Comparison of ENCODE assay signal across 9 mouse cellular contexts in genomic region chr13:111235719-111236166, GRCm38 (mm10). TPM values are rescaled to one million over a fixed set of nuclear protein-coding genes. Genes with fewer than 3 reads are reported as not detected.
DNase-seq lines count a peak whose midpoint lies in the region; ATAC-seq and TF ChIP-seq lines count a peak whose summit lies in the region.
"Had no signal": no experiment of that assay in that cellular context is flagged by ENCODE, and none has a peak within 500 bp of the region (broad histone marks: within the 10 kb centered on the region; RNA-seq: fewer than 3 reads in every experiment).

No protein-coding gene starts in this region.

- no peaks in the 10 kb centered on the region for H3K27me3 ChIP-seq in embryonic facial prominence, embryonic 14.5 days (replicated peaks; ENCODE audit: control insufficient read depth, insufficient read depth, low read length)
- H3K27me3 ChIP-seq in stomach, postnatal 0 days (ENCODE audit: control insufficient read depth, insufficient read depth, low read length): no peaks in the 10 kb centered on the region
- H3K27me3 ChIP-seq: liver, embryonic 13.5 days had no signal

- no peak overlapping the region for H3K9ac ChIP-seq in embryonic facial prominence, embryonic 14.5 days (ENCODE audit: low read depth, low read length)
- H3K9ac ChIP-seq in stomach, postnatal 0 days (ENCODE audit: low read length): no peak overlapping the region
- H3K9ac ChIP-seq: liver, embryonic 13.5 days had no signal

- no peak for TF ChIP-seq CTCF in stomach, postnatal 0 days (IDR thresholded peaks at IDR 0.05; ENCODE audit: low read depth)

- H3K4me2 ChIP-seq in embryonic facial prominence, embryonic 14.5 days (ENCODE audit: low read depth, low read length): no peak overlapping the region
- H3K4me2 ChIP-seq in stomach, postnatal 0 days (replicated peaks; ENCODE audit: low read depth): no peak overlapping the region
- H3K4me2 ChIP-seq: liver, embryonic 13.5 days had no signal

- peaks cover 7% of the 10 kb centered on the region; the same call in 1 of the 2 replicates for H3K9me3 ChIP-seq in embryonic facial prominence, embryonic 14.5 days (ENCODE audit: control insufficient read depth, low read length)
- H3K9me3 ChIP-seq in stomach, postnatal 0 days (ENCODE audit: control insufficient read depth, low read length): no peaks in the 10 kb centered on the region

- peaks cover 24% of the 10 kb centered on the region for H3K4me1 ChIP-seq in embryonic facial prominence, embryonic 14.5 days (ENCODE audit: control insufficient read depth, insufficient read depth, low read length)
- H3K4me1 ChIP-seq in stomach, postnatal 0 days (replicated peaks; ENCODE audit: control insufficient read depth, insufficient read depth): no peaks in the 10 kb centered on the region
- H3K4me1 ChIP-seq: liver, embryonic 13.5 days had no signal

- peak overlapping the region; percentile 66 for H3K27ac ChIP-seq in embryonic facial prominence, embryonic 14.5 days (replicated peaks; ENCODE audit: low read depth, low read length)
- 0 out of 2 replicates have a peak overlapping the region, but pooled peaks have one; percentile 45 for H3K27ac ChIP-seq in stomach, postnatal 0 days (replicated peaks)
- H3K27ac ChIP-seq: liver, embryonic 13.5 days had no signal

- H3K36me3 ChIP-seq in embryonic facial prominence, embryonic 14.5 days (ENCODE audit: control insufficient read depth, insufficient read depth, low read length): no peaks in the 10 kb centered on the region
- H3K36me3 ChIP-seq in stomach, postnatal 0 days (ENCODE audit: control insufficient read depth, insufficient read depth, low read length): no peaks in the 10 kb centered on the region
- H3K36me3 ChIP-seq: liver, embryonic 13.5 days had no signal

- ATAC-seq in embryonic facial prominence, embryonic 14.5 days (ENCODE audit: low read depth): peak; percentile 60
- ATAC-seq in stomach, postnatal 0 days (ENCODE audit: low FRiP score, low TSS enrichment): peak; percentile 52; the same call in 1 of the 2 replicates
- no peak for ATAC-seq in inflammation-experienced regulatory T-cells, adult 6 months
- no peak for ATAC-seq in monocyte, adult 5-6 weeks (replicated peaks; ENCODE audit: insufficient number of reproducible peaks, low FRiP score, low TSS enrichment, poor library complexity, severe bottlenecking)

- TF ChIP-seq EP300 in stomach, postnatal 0 days (optimal IDR thresholded peaks at IDR 0.05): no peak

- 36% methylated on average over 6 of the region's 6 CpGs for WGBS in embryonic facial prominence, embryonic 14.5 days
- 48% methylated on average over 6 of the region's 6 CpGs for WGBS in stomach, postnatal 0 days

- H3K4me3 ChIP-seq in embryonic facial prominence, embryonic 14.5 days (ENCODE audit: low read depth, low read length): no peak overlapping the region
- no peak overlapping the region for H3K4me3 ChIP-seq in stomach, postnatal 0 days (ENCODE audit: low read depth, low read length)
- H3K4me3 ChIP-seq: liver, embryonic 13.5 days had no signal

- peak; percentile 5 for DNase-seq in heart, adult 8-10 months (ENCODE audit: low spot score)
- DNase-seq in heart, postnatal 25 days (ENCODE audit: low spot score): no peak
- DNase-seq in brain, adult 2 months (ENCODE audit: low read depth, low spot score): peak; percentile 86
- peak; percentile 86 for DNase-seq in embryonic facial prominence, embryonic 14.5 days (ENCODE audit: low spot score)
- DNase-seq in layer of hippocampus, adult 9-11 months: peak; percentile 67
- peak; percentile 22 for DNase-seq in stomach, postnatal 0 days (ENCODE audit: low spot score)
- DNase-seq: liver, embryonic 13.5 days had no signal

- intact Hi-C loops in heart, postnatal 25 days (cut with DNase I): loop anchor here (5.0 to 10.0 kb wide), 3 partner anchors 177 to 481 kb away; no protein-coding TSS in a partner anchor

RNA-seq across cellular contexts. Expression of gene Actbl2, which starts 19.1 kb away (rescaled TPM):
- total RNA-seq in heart, adult 8-10 months (2022): not detected
- total RNA-seq in heart, postnatal 25 days (2021): not detected
- 0.12 TPM in 1 of 2 replicates, not detected in the other for polyA plus RNA-seq in embryonic facial prominence, embryonic 14.5 days (2014; fragmentation: Nextera tagmentation; extraction: Ambion mirVana)
- not detected in 2 replicates for polyA plus RNA-seq in stomach, postnatal 0 days (2015; fragmentation: Nextera tagmentation; extraction: Ambion mirVana)
- under 1 TPM in 2 of 3 experiments, not detected in 1; 0.20 to 0.77 TPM for polyA plus RNA-seq in inflammation-experienced regulatory T-cells, adult 6 months (2017; shearing (Covaris generic))
- not detected in 3 replicates for total RNA-seq in monocyte, adult 5-6 weeks (2017)
- polyA plus RNA-seq: liver, embryonic 13.5 days had no signal

Comparison
In these comparisons a context has a peak if more than half of its experiments do, and no peak if none do; other contexts are left out.
1. ATAC-seq: peak in embryonic facial prominence, embryonic 14.5 days (single experiment) and stomach, postnatal 0 days (single experiment); none in inflammation-experienced regulatory T-cells, adult 6 months (single experiment) and monocyte, adult 5-6 weeks (single experiment).